Mouse (Mus musculus) limb, embryonic 13.5 days (tissue): ENCODE results near the gene Syt6. TPM values are rescaled to one million over a fixed set of nuclear protein-coding genes. Genes with fewer than 3 reads are reported as not detected.
"Not testable (repeated sequence)": the region's sequence is repeated elsewhere in the genome, so short reads cannot be mapped to it uniquely, and the experiment has no call there.

Experiments
- ATAC-seq: fragments of 200-750 bp; cut with Nextera tagmentation; 2 replicates; pipeline ENCODE4 v1.8.0; 2017; ENCODE audit warnings: low read depth, moderate number of reproducible peaks, moderate TSS enrichment; ENCODE audit not compliant: low FRiP score
- H3K27ac ChIP-seq: fragments of 300-500 bp; sonication (generic); 2 replicates; pipeline ENCODE4 v1.5.1; 2015; ENCODE audit warnings: inconsistent platforms, mild to moderate bottlenecking, moderate library complexity
- H3K27me3 ChIP-seq: fragments of 300-500 bp; sonication (generic); 2 replicates; pipeline ENCODE4 v1.6.1; 2015; ENCODE audit warnings: mild to moderate bottlenecking, inconsistent platforms
- H3K36me3 ChIP-seq: fragments of 300-500 bp; sonication (generic); 2 replicates; pipeline ENCODE4 v1.6.1; 2015; ENCODE audit warnings: inconsistent platforms, mild to moderate bottlenecking, moderate library complexity
- H3K4me1 ChIP-seq: fragments of 300-500 bp; sonication (generic); 2 replicates; pipeline ENCODE4 v1.6.1; 2015; ENCODE audit warnings: inconsistent platforms
- H3K4me2 ChIP-seq: fragments of 300-500 bp; sonication (generic); replicated peaks from 2 replicates; pipeline ENCODE4 v1.6.1; 2015; ENCODE audit warnings: inconsistent platforms, mild to moderate bottlenecking, moderate library complexity
- H3K4me3 ChIP-seq: fragments of 300-500 bp; sonication (generic); 2 replicates; pipeline ENCODE4 v1.5.1; 2015; ENCODE audit warnings: moderate library complexity, mild to moderate bottlenecking, inconsistent platforms
- H3K9ac ChIP-seq: fragments of 300-500 bp; sonication (generic); 2 replicates; pipeline ENCODE4 v1.6.1; 2015; ENCODE audit warnings: mild to moderate bottlenecking, inconsistent platforms
- H3K9me3 ChIP-seq: fragments of 300-500 bp; sonication (generic); 2 replicates; pipeline ENCODE4 v1.6.1; 2016; ENCODE audit warnings: inconsistent platforms
- WGBS: fragments of 180-500 bp; shearing (Covaris S2); methylation state at CpG from one replicate; pipeline ENCODE4 v1.1.7; 2015; 5-methylcytosine and 5-hydroxymethylcytosine counted together
- polyA plus RNA-seq: library from polyadenylated mRNA; unstranded; fragments of >200 nt; fragmentation: Nextera tagmentation; extraction: Ambion mirVana; gene quantifications from 2 replicates; pipeline ENCODE4 v1.2.1, GENCODE M21; 2015

The Syt6 gene
- polyA plus RNA-seq, 1 experiment from 2014 or later = 0.45 TPM

DNA sequence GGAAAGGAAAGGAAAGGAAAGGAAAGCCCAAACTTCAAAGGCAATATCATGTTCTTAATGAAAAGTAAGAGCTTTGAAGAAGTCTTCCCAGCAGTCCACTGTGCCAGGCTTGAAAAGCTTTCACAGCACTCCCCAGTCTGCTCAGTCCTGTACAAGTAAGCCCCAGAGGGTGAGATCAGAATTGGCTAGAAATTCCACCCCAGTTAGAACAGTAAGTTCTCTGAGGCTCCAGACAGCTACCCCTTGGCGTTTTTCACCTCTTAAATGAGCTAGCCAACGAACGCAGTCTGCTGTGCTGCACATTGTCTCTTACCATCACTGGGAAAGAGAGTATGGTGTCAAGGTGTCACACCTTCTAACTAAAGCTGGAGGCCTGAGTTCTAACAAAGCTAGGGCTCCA, 52.6 kb downstream of the Syt6 start:
- no peak overlapping the region for H3K9ac ChIP-seq

GRCm38 (mm10) chr3:103633124-103633523, 58.1 kb downstream of the Syt6 start:
- Histone ChIP-seq H3K27me3 (no peaks in the 10 kb centered on the region), H3K9me3 (no peaks in the 10 kb centered on the region), H3K27ac (no peak overlapping the region), H3K9ac (no peak overlapping the region), H3K36me3 (no peaks in the 10 kb centered on the region), H3K4me2 (no peak overlapping the region), H3K4me3 (no peak overlapping the region), H3K4me1 (0 out of 2 replicates have a peak, but pooled peaks cover 4% of the 10 kb centered on the region)
- 68% methylated on average over 7 of the region's 7 CpGs for WGBS
- no peak for ATAC-seq

More for the DNA sequence above, 52.6 kb downstream of the Syt6 start:
- Histone ChIP-seq H3K9me3 (peaks cover 7% of the 10 kb centered on the region), H3K27ac (no peak overlapping the region), H3K4me1 (0 out of 2 replicates have a peak, but pooled peaks cover 8% of the 10 kb centered on the region), H3K4me2 (no peak overlapping the region), H3K4me3 (no peak overlapping the region), H3K27me3 (no peaks in the 10 kb centered on the region), H3K36me3 (no peaks in the 10 kb centered on the region)
- no peak for ATAC-seq
- WGBS = 68% methylated on average over 3 of the region's 3 CpGs

DNA sequence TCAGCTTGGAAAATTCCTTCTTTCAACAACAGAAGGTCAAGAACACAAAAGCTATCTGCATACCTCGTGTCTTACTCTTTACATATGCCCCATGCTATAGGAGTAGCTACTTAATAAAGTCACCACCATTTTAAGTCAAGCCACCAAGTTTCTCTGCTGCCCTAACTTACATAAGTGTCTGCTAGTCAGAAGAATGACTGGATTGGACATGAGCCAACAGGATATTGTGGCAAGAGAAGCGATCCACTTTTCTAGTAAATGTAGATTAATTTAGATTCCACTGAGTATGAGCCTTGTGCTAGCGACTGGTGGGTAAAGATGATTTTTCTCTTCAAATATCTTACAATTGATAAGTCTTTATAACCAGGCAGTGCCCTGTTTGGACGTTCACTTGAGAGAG, 58.8 kb downstream of the Syt6 start:
- Histone ChIP-seq H3K4me1 (0 out of 2 replicates have a peak, but pooled peaks cover 4% of the 10 kb centered on the region), H3K9me3 (no peaks in the 10 kb centered on the region), H3K27me3 (no peaks in the 10 kb centered on the region), H3K36me3 (no peaks in the 10 kb centered on the region), H3K4me2 (no peak overlapping the region), H3K9ac (no peak overlapping the region), H3K27ac (no peak overlapping the region), H3K4me3 (no peak overlapping the region)
- ATAC-seq = no peak
- 66% methylated on average over 4 of the region's 4 CpGs for WGBS

DNA sequence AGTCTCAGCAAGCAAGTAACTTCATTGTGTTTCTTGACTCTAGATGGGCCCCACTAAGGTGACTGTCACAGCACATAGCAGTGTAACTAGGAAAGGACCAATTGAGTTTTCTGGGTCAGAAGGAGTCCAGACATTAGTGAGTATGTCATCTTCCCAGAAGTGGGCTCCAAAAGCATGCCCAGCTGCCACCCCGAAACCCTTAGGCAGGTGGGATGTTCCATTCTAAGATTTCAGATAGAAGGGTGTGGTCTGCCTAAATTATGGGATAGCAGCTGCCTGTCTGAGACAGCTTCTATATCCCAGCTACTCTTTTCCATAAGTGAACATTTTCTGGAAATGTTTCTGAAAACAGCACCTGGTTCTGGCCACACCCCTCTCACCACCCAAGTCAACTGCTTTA, 59.2 kb downstream of the Syt6 start:
- H3K9me3 ChIP-seq = no peaks in the 10 kb centered on the region
- H3K27me3 ChIP-seq = no peaks in the 10 kb centered on the region
- no peak for ATAC-seq
- no peak overlapping the region for H3K4me3 ChIP-seq
- no peaks in the 10 kb centered on the region for H3K36me3 ChIP-seq
- WGBS = 80% methylated on average over 1 of the region's 1 CpGs
- no peak overlapping the region for H3K27ac ChIP-seq
- no peak overlapping the region for H3K4me2 ChIP-seq
- no peak overlapping the region for H3K9ac ChIP-seq
- 0 out of 2 replicates have a peak, but pooled peaks cover 4% of the 10 kb centered on the region for H3K4me1 ChIP-seq

- WGBS = 82% methylated on average over 1 of the region's 1 CpGs
- no peak overlapping the region for H3K27ac ChIP-seq
- H3K9ac ChIP-seq = no peak overlapping the region
- H3K36me3 ChIP-seq = no peaks in the 10 kb centered on the region
- H3K4me1 ChIP-seq = no peaks in the 10 kb centered on the region
- no peaks in the 10 kb centered on the region for H3K9me3 ChIP-seq
- no peak overlapping the region for H3K4me2 ChIP-seq
- H3K27me3 ChIP-seq = no peaks in the 10 kb centered on the region
- H3K4me3 ChIP-seq = no peak overlapping the region
- no peak for ATAC-seq
Observed at GRCm38 (mm10) chr3:103637641-103638040, 62.6 kb downstream of the Syt6 start.

DNA sequence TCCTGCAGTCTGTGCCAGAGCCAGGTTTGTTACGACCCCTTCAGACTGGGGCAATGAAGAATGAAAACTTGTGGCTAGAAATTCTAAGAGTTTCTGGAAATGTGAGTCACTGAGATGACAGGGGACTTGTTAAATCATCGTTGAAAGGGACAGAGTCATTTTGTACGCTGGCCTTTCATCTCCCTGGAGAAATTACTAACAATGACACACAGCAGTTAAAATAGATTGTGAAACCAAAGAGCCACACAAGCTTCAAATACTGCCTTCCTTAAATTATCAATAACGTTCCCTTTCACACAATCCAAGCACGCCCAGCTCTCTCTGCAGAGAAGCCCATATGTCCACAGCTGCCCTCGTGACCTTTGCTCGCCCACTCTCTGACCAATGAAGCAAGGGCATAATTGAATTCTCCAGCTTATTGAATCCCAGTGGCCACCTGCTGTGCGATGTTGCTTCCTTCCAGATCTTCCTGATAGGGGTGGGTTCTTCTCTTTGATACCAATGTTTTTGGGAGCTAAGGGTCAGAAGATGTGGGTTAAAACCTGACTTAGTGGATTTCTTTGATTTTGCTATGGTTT, 65.3 kb downstream of the Syt6 start:
- no peak overlapping the region for H3K27ac ChIP-seq
- no peaks in the 10 kb centered on the region for H3K36me3 ChIP-seq
- no peak for ATAC-seq
- H3K27me3 ChIP-seq = no peaks in the 10 kb centered on the region
- H3K4me2 ChIP-seq = no peak overlapping the region
- no peaks in the 10 kb centered on the region for H3K4me1 ChIP-seq
- H3K4me3 ChIP-seq = no peak overlapping the region
- 50% methylated on average over 8 of the region's 8 CpGs for WGBS
- H3K9ac ChIP-seq = no peak overlapping the region
- H3K9me3 ChIP-seq = no peaks in the 10 kb centered on the region

GRCm38 (mm10) chr3:103641301-103641700, 66.3 kb downstream of the Syt6 start:
- H3K9ac ChIP-seq = no peak overlapping the region
- no peak for ATAC-seq
- H3K4me3 ChIP-seq = no peak overlapping the region
- H3K4me1 ChIP-seq = no peaks in the 10 kb centered on the region
- 46% methylated on average over 7 of the region's 7 CpGs for WGBS
- no peak overlapping the region for H3K4me2 ChIP-seq
- H3K36me3 ChIP-seq = no peaks in the 10 kb centered on the region
- H3K27ac ChIP-seq = no peak overlapping the region
- H3K9me3 ChIP-seq = no peaks in the 10 kb centered on the region
- H3K27me3 ChIP-seq = no peaks in the 10 kb centered on the region

GRCm38 (mm10) chr3:103645968-103646367, 70.9 kb downstream of the Syt6 start, which contains the start of gene Atg4a-ps:
Gene Atg4a-ps (minus strand): TSS chr3:103646068.
- H3K27me3 ChIP-seq, H3K4me3 ChIP-seq, H3K9me3 ChIP-seq, H3K4me2 ChIP-seq, H3K9ac ChIP-seq, H3K4me1 ChIP-seq, H3K27ac ChIP-seq, ATAC-seq, H3K36me3 ChIP-seq: not testable (repeated sequence)
- 79% methylated on average over 2 of the region's 2 CpGs for WGBS

- Histone ChIP-seq H3K27me3 (no peaks in the 10 kb centered on the region), H3K4me3 (no peak overlapping the region)
- 79% methylated on average over 11 of the region's 11 CpGs for WGBS
Observed at GRCm38 (mm10) chr3:103647164-103647867, 72.3 kb downstream of the Syt6 start.

GRCm38 (mm10) chr3:103648486-103648885, 73.5 kb downstream of the Syt6 start:
- no peak overlapping the region for H3K4me2 ChIP-seq
- no peak overlapping the region for H3K4me3 ChIP-seq
- H3K36me3 ChIP-seq = no peaks in the 10 kb centered on the region
- H3K27me3 ChIP-seq = no peaks in the 10 kb centered on the region
- 0 out of 2 replicates have a peak, but pooled peaks cover 4% of the 10 kb centered on the region for H3K9me3 ChIP-seq
- no peak overlapping the region for H3K9ac ChIP-seq
- no peak for ATAC-seq
- H3K27ac ChIP-seq = no peak overlapping the region
- H3K4me1 ChIP-seq = 0 out of 2 replicates have a peak, but pooled peaks cover 3% of the 10 kb centered on the region
- 73% methylated on average over 4 of the region's 4 CpGs for WGBS

More at GRCm38 (mm10) chr3:103647164-103647867, 72.3 kb downstream of the Syt6 start:
- no peak overlapping the region for H3K4me2 ChIP-seq
- H3K9me3 ChIP-seq = 0 out of 2 replicates have a peak, but pooled peaks cover 4% of the 10 kb centered on the region
- no peak for ATAC-seq
- H3K36me3 ChIP-seq = no peaks in the 10 kb centered on the region
- no peak overlapping the region for H3K9ac ChIP-seq
- H3K4me1 ChIP-seq = 0 out of 2 replicates have a peak, but pooled peaks cover 3% of the 10 kb centered on the region
- H3K27ac ChIP-seq = no peak overlapping the region

DNA sequence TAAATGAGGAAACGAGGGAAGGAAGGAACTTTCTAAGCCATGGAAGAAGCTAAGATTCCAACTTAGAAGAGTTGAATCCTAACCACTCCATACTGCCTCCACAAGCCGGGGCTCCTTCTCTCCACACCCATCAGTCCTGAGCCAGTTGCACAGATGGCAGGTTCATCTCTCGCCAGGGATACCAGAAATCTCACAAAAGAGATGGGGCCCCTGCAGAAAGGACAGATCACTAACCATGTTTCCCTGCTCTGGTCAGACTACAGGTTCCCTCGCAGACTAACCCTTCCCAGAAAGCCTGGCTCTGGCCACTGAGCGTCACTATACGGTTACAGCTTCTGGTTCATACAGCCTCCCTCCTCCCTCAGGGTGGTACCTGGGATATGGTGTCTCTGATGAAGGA, 74.7 kb downstream of the Syt6 start:
- H3K4me3 ChIP-seq = no peak overlapping the region
- ATAC-seq = no peak
- 92% methylated on average over 6 of the region's 6 CpGs for WGBS

DNA sequence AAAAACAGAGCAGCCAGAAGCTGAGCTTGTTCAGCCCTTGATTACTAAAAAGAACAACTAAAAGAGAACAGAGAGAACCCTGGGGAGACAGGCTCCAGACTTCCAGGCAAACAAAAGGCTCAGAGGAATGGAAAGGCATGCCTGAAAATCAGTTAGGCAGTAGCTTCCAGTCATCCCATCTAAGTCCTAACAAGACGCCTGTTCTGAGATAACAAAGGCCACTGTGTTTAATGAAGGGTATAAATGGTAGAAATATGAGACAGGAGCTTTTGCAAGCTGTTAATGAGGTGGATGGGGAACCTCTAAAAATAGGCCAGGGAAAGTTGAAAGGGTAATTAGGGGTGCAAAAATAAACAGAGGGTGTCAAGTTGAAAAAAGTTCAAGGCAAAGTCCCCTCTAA, 75.4 kb downstream of the Syt6 start:
- H3K36me3 ChIP-seq = no peaks in the 10 kb centered on the region
- no peak overlapping the region for H3K27ac ChIP-seq
- no peak overlapping the region for H3K4me2 ChIP-seq
- 0 out of 2 replicates have a peak, but pooled peaks cover 4% of the 10 kb centered on the region for H3K9me3 ChIP-seq
- no peak overlapping the region for H3K4me3 ChIP-seq
- WGBS = 27% methylated on average over 1 of the region's 1 CpGs
- H3K4me1 ChIP-seq = 0 out of 2 replicates have a peak, but pooled peaks cover 3% of the 10 kb centered on the region
- no peak for ATAC-seq
- no peak overlapping the region for H3K9ac ChIP-seq
- no peaks in the 10 kb centered on the region for H3K27me3 ChIP-seq

More for the DNA sequence above, 74.7 kb downstream of the Syt6 start:
- H3K9ac ChIP-seq = no peak overlapping the region
- H3K27ac ChIP-seq = no peak overlapping the region
- 0 out of 2 replicates have a peak, but pooled peaks cover 4% of the 10 kb centered on the region for H3K9me3 ChIP-seq
- no peak overlapping the region for H3K4me2 ChIP-seq
- H3K4me1 ChIP-seq = 0 out of 2 replicates have a peak, but pooled peaks cover 3% of the 10 kb centered on the region
- H3K27me3 ChIP-seq = no peaks in the 10 kb centered on the region
- no peaks in the 10 kb centered on the region for H3K36me3 ChIP-seq
